Mouse (Mus musculus) hindbrain, embryonic 12.5 days (tissue): ENCODE results near the gene Srrm4. TPM values are rescaled to one million over a fixed set of nuclear protein-coding genes. Genes with fewer than 3 reads are reported as not detected.

Experiments
- ATAC-seq: fragments of 200-750 bp; cut with Nextera tagmentation; 2 replicates; pipeline ENCODE4 v1.8.0; 2017; ENCODE audit warnings: moderate TSS enrichment; ENCODE audit not compliant: low FRiP score
- H3K27ac ChIP-seq: fragments of 300-500 bp; sonication (generic); 2 replicates; pipeline ENCODE4 v1.5.1; 2016; ENCODE audit warnings: mild to moderate bottlenecking
- H3K27me3 ChIP-seq: fragments of 300-500 bp; sonication (generic); 2 replicates; pipeline ENCODE4 v1.6.1; 2016; ENCODE audit warnings: mild to moderate bottlenecking
- H3K36me3 ChIP-seq: fragments of 300-500 bp; sonication (generic); 2 replicates; pipeline ENCODE4 v1.6.1; 2016; ENCODE audit warnings: mild to moderate bottlenecking
- H3K4me1 ChIP-seq: fragments of 300-500 bp; sonication (generic); 2 replicates; pipeline ENCODE4 v1.6.1; 2016
- H3K4me2 ChIP-seq: fragments of 300-500 bp; sonication (generic); replicated peaks from 2 replicates; pipeline ENCODE4 v1.6.1; 2016; ENCODE audit warnings: mild to moderate bottlenecking
- H3K4me3 ChIP-seq: fragments of 300-500 bp; sonication (generic); 2 replicates; pipeline ENCODE4 v1.5.1; 2016; ENCODE audit warnings: mild to moderate bottlenecking
- H3K9ac ChIP-seq: fragments of 300-500 bp; sonication (generic); 2 replicates; pipeline ENCODE4 v1.6.1; 2016; ENCODE audit warnings: mild to moderate bottlenecking, moderate library complexity
- H3K9me3 ChIP-seq: fragments of 300-500 bp; sonication (generic); replicated peaks from 2 replicates; pipeline ENCODE4 v1.6.1; 2016; ENCODE audit warnings: mild to moderate bottlenecking
- WGBS: fragments of 180-500 bp; shearing (Covaris S2); methylation state at CpG from one replicate; pipeline ENCODE4 v1.1.7; 2016; 5-methylcytosine and 5-hydroxymethylcytosine counted together
- polyA plus RNA-seq: library from polyadenylated mRNA; unstranded; fragments of >200 nt; fragmentation: Nextera tagmentation; extraction: Ambion mirVana; gene quantifications from 2 replicates; pipeline ENCODE4 v1.2.1, GENCODE M21; 2016

Gene Srrm4
- polyA plus RNA-seq, 1 experiment from 2014 or later: 20.9 TPM

DNA sequence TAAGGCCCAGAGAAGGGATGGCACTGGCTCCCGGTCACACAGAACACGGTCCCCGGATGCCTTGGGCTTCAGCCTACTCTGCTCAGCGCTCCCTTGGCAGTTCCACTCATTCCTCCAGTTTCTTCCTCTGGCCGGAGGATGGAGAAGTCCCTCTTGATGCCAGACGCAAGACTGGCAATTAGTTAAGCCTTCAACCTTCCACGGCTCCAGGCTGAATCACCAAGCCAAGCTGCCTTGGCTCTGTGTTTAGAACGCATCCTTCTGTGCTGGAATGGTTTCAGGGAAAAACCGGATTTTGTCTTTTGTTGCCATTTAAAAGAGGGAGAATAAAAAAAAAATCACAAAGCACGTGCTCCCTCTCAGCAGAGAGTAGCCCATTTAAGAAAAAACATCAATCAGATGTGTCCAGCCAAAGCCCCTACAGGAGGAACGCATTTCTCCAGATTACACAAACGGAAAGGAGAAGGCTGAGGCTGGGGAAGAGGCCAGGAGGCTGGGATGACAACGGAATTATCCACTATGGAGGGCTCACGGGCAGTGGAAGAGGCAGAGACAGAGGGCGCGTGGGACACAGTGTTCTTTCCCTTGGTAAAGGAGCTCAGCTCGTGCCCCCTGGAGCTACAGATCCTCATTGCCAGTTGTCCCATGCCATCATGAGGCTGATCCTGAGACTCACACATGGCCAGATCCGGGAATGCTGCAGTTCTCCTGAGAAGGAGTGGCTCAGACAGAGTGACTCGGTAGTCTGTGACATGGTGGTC lies 92.6 kb downstream of the Srrm4 start:
- Histone ChIP-seq H3K9ac (no peak overlapping the region), H3K27me3 (no peaks in the 10 kb centered on the region), H3K27ac (no peak overlapping the region; the same call in 1 of the 2 replicates), H3K4me2 (no peak overlapping the region), H3K9me3 (no peaks in the 10 kb centered on the region), H3K36me3 (no peaks in the 10 kb centered on the region), H3K4me3 (no peak overlapping the region), H3K4me1 (peaks cover 41% of the 10 kb centered on the region)
- ATAC-seq: no peak
- WGBS: 74% methylated on average over 19 of the region's 19 CpGs

DNA sequence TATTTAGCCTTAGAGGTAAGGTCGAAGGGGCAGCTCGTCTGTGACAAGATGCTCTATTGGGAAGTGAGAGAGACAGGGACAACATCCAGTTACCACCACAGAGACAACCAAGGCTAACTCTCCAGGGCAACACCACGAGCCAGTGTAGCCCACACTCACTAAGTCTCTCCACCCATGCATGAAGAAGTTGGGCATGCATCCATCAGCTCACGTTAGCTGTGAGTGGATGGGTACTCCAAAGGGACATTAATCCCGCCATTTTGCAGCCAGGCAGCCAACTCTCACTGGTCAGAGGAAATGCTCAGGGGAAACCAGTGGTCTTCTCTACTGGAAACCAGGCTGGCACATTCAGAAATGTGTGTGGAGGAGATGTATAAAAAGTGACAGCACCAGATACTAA lies 93.8 kb downstream of the Srrm4 start:
- Histone ChIP-seq H3K9ac (no peak overlapping the region), H3K4me1 (peaks cover 43% of the 10 kb centered on the region), H3K27me3 (no peaks in the 10 kb centered on the region), H3K4me3 (no peak overlapping the region), H3K36me3 (no peaks in the 10 kb centered on the region), H3K4me2 (no peak overlapping the region), H3K27ac (no peak overlapping the region), H3K9me3 (no peaks in the 10 kb centered on the region)
- ATAC-seq: no peak
- 75% methylated on average over 5 of the region's 5 CpGs for WGBS

DNA sequence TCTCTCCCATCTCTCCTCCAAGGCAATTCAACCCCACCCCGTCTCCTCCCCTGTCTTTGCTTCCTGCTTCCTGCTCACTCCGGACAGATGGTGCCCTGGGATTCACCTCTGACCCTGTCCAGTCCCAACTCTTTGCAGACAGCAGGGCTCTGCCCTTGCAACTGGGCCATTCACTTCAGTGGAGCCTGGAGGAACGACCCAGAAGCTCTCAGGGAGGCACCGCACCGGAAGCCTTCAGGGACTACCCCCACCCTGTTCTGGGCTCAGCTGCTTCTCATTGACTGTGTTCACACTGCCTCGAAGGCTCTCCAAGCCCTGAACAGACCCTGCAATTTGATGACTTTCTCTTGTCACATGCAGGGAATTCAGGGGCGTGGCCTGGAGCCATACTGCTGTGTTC lies 94.4 kb downstream of the Srrm4 start:
- Histone ChIP-seq H3K4me3 (no peak overlapping the region), H3K4me2 (no peak overlapping the region), H3K9me3 (no peaks in the 10 kb centered on the region), H3K27ac (no peak overlapping the region), H3K4me1 (peaks cover 46% of the 10 kb centered on the region), H3K36me3 (no peaks in the 10 kb centered on the region), H3K9ac (no peak overlapping the region), H3K27me3 (no peaks in the 10 kb centered on the region)
- WGBS: 23% methylated on average over 7 of the region's 7 CpGs
- peak; percentile 23; the same call in 1 of the 2 replicates for ATAC-seq

GRCm38 (mm10) chr5:116496717-116497116 lies 94.9 kb downstream of the Srrm4 start:
- H3K4me1 ChIP-seq: peaks cover 46% of the 10 kb centered on the region
- 84% methylated on average over 2 of the region's 2 CpGs for WGBS
- H3K27ac ChIP-seq: no peak overlapping the region

DNA sequence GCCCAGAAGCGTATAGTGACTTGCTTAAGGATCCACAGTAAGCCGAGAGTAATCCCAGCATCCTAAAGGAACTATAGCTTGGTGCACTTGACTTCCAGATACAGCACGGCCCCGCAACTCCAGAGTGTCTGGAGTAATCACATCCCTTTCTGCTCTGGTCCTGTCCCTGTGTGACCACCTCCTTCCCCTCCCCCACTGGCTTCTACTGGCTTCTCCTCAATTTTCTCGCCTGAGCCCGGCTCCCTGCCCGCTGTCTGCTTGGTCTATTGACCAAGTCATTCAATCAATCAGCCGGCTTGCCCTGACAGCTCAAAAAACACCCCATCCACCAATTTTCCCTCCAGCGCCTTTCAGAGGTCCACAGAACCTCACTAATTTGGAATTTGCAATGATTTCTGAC lies 96.2 kb downstream of the Srrm4 start:
- Histone ChIP-seq H3K4me2 (no peak overlapping the region), H3K4me1 (peaks cover 53% of the 10 kb centered on the region), H3K27me3 (no peaks in the 10 kb centered on the region), H3K27ac (no peak overlapping the region; the same call in 1 of the 2 replicates), H3K9me3 (no peaks in the 10 kb centered on the region), H3K36me3 (no peaks in the 10 kb centered on the region), H3K4me3 (no peak overlapping the region), H3K9ac (no peak overlapping the region)
- WGBS: 59% methylated on average over 9 of the region's 9 CpGs
- ATAC-seq: no peak

More at GRCm38 (mm10) chr5:116496717-116497116, 94.9 kb downstream of the Srrm4 start:
- Histone ChIP-seq H3K27me3 (no peaks in the 10 kb centered on the region), H3K9ac (no peak overlapping the region), H3K36me3 (no peaks in the 10 kb centered on the region), H3K4me3 (no peak overlapping the region), H3K9me3 (no peaks in the 10 kb centered on the region), H3K4me2 (no peak overlapping the region)
- no peak for ATAC-seq

GRCm38 (mm10) chr5:116494377-116494776 lies 97.2 kb downstream of the Srrm4 start:
- Histone ChIP-seq H3K9ac (no peak overlapping the region), H3K9me3 (no peaks in the 10 kb centered on the region), H3K27ac (no peak overlapping the region), H3K4me3 (no peak overlapping the region), H3K36me3 (no peaks in the 10 kb centered on the region), H3K4me2 (no peak overlapping the region), H3K27me3 (no peaks in the 10 kb centered on the region), H3K4me1 (peaks cover 52% of the 10 kb centered on the region)
- ATAC-seq: no peak
- 66% methylated on average over 7 of the region's 7 CpGs for WGBS

DNA sequence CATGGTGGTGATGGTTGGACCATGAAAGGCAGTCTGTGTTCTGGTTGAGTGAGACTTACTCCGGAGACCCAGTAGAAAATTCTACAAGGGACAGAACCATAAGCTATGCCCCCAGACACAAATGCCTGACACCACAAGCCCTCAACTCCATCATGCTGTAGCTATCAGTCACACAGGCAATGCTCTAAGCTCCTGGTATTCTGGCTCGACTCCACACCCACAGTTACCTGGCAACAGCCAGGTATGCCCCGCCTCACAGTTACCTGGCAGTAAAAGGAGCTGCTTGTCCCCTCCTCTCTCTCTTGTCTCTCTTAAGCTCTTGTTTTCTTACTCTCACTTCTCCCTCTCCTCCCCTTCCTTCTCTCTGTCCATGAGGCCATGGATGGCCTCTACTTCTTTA lies 98.9 kb downstream of the Srrm4 start:
- Histone ChIP-seq H3K36me3 (no peaks in the 10 kb centered on the region), H3K4me1 (peaks cover 37% of the 10 kb centered on the region), H3K4me2 (no peak overlapping the region), H3K9me3 (no peaks in the 10 kb centered on the region), H3K9ac (no peak overlapping the region), H3K27me3 (no peaks in the 10 kb centered on the region), H3K4me3 (no peak overlapping the region), H3K27ac (no peak overlapping the region)
- WGBS: 86% methylated on average over 3 of the region's 3 CpGs
- ATAC-seq: no peak

DNA sequence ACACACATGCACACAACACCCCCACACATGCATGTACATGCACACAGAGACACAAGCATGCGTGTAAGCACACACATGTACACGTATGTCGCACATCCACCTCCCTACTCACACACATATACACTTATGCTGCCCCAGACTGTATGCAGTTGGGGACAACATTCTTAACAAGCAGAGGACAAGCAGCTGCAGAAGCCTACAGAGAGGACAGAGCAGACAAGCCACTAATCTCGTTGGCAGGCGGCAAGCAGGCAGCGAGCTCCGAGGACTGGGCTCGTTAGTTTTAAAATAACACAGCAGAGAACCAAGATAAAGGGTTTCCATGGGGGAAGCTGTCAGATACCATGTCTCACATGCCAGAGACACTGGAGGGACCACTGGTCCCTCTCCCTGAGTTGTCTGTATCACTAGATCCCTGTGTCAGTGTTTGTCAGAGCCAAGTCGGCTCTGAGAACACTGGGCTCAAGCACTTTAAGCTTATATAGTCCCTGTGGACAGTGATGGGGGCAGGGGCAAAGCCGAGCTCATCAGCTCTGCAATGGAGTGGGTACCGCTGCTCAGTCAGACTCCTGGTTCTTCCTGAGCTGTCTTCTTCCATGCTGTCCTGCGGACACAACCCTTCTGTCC lies 99.7 kb downstream of the Srrm4 start:
- Histone ChIP-seq H3K9me3 (no peaks in the 10 kb centered on the region), H3K36me3 (no peaks in the 10 kb centered on the region), H3K27me3 (no peaks in the 10 kb centered on the region), H3K4me1 (peaks cover 35% of the 10 kb centered on the region), H3K9ac (no peak overlapping the region), H3K4me3 (no peak overlapping the region), H3K27ac (peak overlapping the region; percentile 24), H3K4me2 (no peak overlapping the region)
- no peak for ATAC-seq
- 65% methylated on average over 12 of the region's 12 CpGs for WGBS

DNA sequence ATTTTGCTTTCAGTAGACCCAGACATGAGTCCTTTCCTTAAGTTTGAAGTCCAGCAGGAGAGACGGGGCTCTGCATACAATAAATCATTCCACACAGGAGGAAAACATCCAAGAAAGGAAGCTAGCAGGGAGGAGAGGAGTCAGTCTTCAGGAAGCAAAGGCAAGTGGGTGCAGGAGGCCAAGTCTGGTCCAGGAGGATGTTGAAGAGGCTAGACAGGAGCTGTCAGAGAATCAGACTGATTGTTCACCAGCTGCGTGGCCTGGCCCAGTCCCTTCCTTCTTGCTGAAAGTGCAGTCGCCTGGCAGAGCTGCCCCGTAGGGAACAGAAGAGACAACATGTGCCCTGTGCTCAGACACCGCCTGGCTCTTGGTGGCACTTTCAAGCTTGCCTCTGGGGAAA lies 100.8 kb downstream of the Srrm4 start:
- Histone ChIP-seq H3K9me3 (no peaks in the 10 kb centered on the region), H3K27me3 (no peaks in the 10 kb centered on the region), H3K27ac (no peak overlapping the region), H3K4me3 (no peak overlapping the region), H3K4me2 (no peak overlapping the region), H3K9ac (no peak overlapping the region), H3K4me1 (peaks cover 41% of the 10 kb centered on the region), H3K36me3 (no peaks in the 10 kb centered on the region)
- no peak for ATAC-seq
- 68% methylated on average over 5 of the region's 5 CpGs for WGBS

DNA sequence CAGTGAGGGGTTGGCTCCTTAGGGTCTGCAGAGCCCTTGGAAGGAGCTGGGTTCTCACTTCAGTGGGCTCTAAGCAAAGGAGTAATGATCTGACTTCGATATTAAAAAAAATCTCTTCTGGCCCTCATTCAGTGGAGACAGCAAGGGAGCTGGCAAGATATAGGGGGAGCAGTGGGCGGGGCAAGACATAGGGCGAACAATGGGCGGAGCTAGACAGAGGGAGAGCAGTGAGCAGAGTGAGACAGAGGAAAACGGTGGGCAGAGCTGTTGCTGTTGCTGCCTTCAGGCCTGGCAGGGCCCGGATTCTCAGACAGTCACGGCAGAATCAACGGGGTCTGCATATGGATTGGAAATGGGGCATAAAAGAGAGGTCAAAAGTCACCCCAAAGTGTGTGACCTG lies 102.0 kb downstream of the Srrm4 start:
- no peak overlapping the region for H3K4me3 ChIP-seq
- no peak overlapping the region for H3K4me2 ChIP-seq
- H3K4me1 ChIP-seq: peaks cover 48% of the 10 kb centered on the region
- no peaks in the 10 kb centered on the region for H3K27me3 ChIP-seq
- no peak overlapping the region for H3K27ac ChIP-seq
- H3K36me3 ChIP-seq: no peaks in the 10 kb centered on the region
- WGBS: 57% methylated on average over 8 of the region's 8 CpGs
- H3K9ac ChIP-seq: no peak overlapping the region
- H3K9me3 ChIP-seq: no peaks in the 10 kb centered on the region
- no peak for ATAC-seq

- H3K4me3 ChIP-seq: no peak overlapping the region
- H3K36me3 ChIP-seq: 0 out of 2 replicates have a peak, but pooled peaks cover 5% of the 10 kb centered on the region
- H3K9ac ChIP-seq: no peak overlapping the region
- no peaks in the 10 kb centered on the region for H3K9me3 ChIP-seq
- peaks cover 35% of the 10 kb centered on the region for H3K4me1 ChIP-seq
- WGBS: 80% methylated on average over 4 of the region's 4 CpGs
- H3K4me2 ChIP-seq: no peak overlapping the region
- no peak overlapping the region for H3K27ac ChIP-seq
- ATAC-seq: no peak
- H3K27me3 ChIP-seq: no peaks in the 10 kb centered on the region
These were observed 105.5 kb downstream of the Srrm4 start for GRCm38 (mm10) chr5:116486135-116486534.

GRCm38 (mm10) chr5:116485069-116485468 lies 106.5 kb downstream of the Srrm4 start:
- H3K9ac ChIP-seq: no peak overlapping the region
- H3K4me2 ChIP-seq: no peak overlapping the region
- H3K27ac ChIP-seq: no peak overlapping the region
- H3K27me3 ChIP-seq: no peaks in the 10 kb centered on the region
- no peaks in the 10 kb centered on the region for H3K9me3 ChIP-seq
- H3K4me1 ChIP-seq: peaks cover 30% of the 10 kb centered on the region
- no peak for ATAC-seq
- WGBS: 18% methylated on average over 5 of the region's 5 CpGs
- no peak overlapping the region for H3K4me3 ChIP-seq
- H3K36me3 ChIP-seq: 0 out of 2 replicates have a peak, but pooled peaks cover 6% of the 10 kb centered on the region

DNA sequence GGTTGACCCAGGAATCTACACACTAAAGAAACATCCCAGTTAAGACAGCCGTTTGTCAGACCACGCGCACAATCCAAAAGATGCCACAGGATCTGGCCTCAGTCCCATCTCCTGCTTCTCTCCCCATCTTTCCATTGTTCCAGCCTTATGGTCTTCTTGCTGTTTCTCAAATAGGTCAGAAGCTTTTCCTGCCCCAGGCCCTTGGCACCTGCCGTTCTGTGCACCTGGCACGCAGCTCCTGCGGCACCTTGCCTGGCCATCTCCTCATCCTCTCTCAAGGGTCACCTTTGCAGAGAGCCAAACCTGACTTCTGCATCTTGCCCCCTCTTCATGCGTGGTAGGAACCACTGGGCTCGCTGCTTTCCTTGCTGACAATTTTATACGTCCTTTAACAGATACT lies 107.4 kb downstream of the Srrm4 start:
- Histone ChIP-seq H3K4me2 (no peak overlapping the region), H3K27ac (0 out of 2 replicates have a peak overlapping the region, but pooled peaks have one; percentile 19), H3K4me1 (peaks cover 30% of the 10 kb centered on the region), H3K4me3 (no peak overlapping the region), H3K9ac (no peak overlapping the region), H3K36me3 (0 out of 2 replicates have a peak, but pooled peaks cover 7% of the 10 kb centered on the region), H3K27me3 (no peaks in the 10 kb centered on the region), H3K9me3 (no peaks in the 10 kb centered on the region)
- no peak for ATAC-seq
- 89% methylated on average over 9 of the region's 9 CpGs for WGBS
